Mouse (Mus musculus) bone marrow macrophage, adult 2 months (primary cell): ENCODE data around the gene Ablim1. TPM values are rescaled to one million over a fixed set of nuclear protein-coding genes. Genes with fewer than 3 reads are reported as not detected.

Source experiments
- H3K27ac ChIP-seq: 2 replicates; pipeline ENCODE4 v1.5.1; 2012; ENCODE audit warnings: low read depth, low read length; ENCODE audit not compliant: insufficient read depth
- H3K4me1 ChIP-seq: 2 replicates; pipeline ENCODE4 v1.6.1; 2012; ENCODE audit warnings: low read length; ENCODE audit not compliant: control insufficient read depth, insufficient read depth
- H3K4me3 ChIP-seq: 2 replicates; pipeline ENCODE4 v1.5.1; 2012; ENCODE audit warnings: mild to moderate bottlenecking, low read length, moderate library complexity; ENCODE audit not compliant: insufficient read depth
- CTCF ChIP-seq: IDR thresholded peaks from 2 replicates; pipeline ENCODE4 v1.5.1; 2012; ENCODE audit warnings: low read depth, mild to moderate bottlenecking, low read length, moderate library complexity
- POLR2A ChIP-seq: IDR thresholded peaks from 2 replicates; pipeline ENCODE4 v1.6.1; 2012; ENCODE audit warnings: mild to moderate bottlenecking, low read depth, low read length, borderline replicate concordance
- polyA plus RNA-seq: library from polyadenylated mRNA; stranded (reverse); fragments of >200 nt; gene quantifications from 2 replicates; pipeline ENCODE4 v1.2.4, GENCODE M21; 2012; ENCODE audit not compliant: missing spikeins, insufficient read depth, insufficient read length

Gene Ablim1
- polyA plus RNA-seq, 1 experiment, result 0.25 TPM

- Histone ChIP-seq H3K27ac (no peak overlapping the region), H3K4me1 (no peaks in the 10 kb centered on the region), H3K4me3 (peak overlapping the region; percentile 43)
- TF ChIP-seq CTCF (no peak), POLR2A (no peak)
These were observed 117.5 kb downstream of the Ablim1 start for GRCm38 (mm10) chr19:57197043-57197817.

DNA sequence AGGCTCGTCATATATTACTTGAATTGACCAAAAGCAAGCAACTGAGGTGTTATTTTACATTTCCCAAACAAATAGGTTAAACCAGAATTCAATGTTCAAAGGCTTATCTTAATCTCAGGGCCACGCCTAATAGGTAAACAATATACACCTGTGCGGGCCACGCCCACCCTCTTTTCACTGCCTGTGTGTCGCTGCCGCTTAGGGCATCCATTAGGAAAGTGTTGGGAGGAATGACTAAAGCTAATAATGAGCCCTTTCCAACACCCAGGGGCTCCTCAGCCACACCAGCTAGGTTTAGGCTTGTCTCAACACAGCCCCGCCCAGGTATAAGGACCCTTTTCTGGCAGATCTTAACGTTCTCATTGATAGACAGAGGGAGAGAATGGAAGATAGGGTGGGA is 118.1 kb downstream of the Ablim1 start:
- H3K4me1 ChIP-seq, result no peaks in the 10 kb centered on the region
- no peak overlapping the region for H3K4me3 ChIP-seq
- no peak for TF ChIP-seq POLR2A
- no peak for TF ChIP-seq CTCF
- H3K27ac ChIP-seq, result no peak overlapping the region

DNA sequence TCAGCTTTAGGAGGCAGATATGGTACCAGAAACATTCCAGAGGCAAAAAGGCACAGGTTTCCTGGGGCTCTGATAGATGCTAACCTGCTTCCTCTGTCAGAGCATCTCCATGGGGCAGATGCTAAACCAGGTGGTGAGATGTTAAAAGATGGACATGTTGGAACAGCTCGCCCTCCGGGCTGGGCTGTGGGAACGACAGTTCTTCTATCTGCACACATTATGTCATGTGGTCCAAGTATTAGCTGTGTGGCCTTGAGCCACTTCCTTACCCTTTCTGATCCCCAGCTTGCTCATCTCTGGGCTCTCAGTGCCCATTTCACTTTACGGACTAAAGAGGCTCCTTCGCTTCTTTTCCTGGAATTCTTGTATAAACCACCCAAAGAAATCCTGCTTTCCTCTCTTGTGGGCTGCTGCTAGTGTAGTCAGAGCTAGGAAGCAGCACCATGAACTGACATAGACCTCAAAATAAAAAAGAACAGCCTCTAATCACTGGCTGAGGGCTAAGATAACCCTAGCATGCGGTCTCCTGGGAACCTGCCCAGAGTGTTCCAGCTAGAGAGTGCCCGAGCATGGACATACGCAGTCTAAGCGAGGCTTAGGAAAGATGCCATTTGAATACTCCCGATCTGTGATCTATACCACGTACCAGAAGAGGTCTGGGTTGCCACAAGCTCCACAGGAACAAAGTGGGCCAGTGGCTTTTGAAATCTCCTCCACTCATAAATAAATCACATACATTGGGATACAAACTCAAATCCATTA is 119.4 kb downstream of the Ablim1 start:
- Histone ChIP-seq H3K27ac (no peak overlapping the region), H3K4me3 (no peak overlapping the region), H3K4me1 (no peaks in the 10 kb centered on the region)
- TF ChIP-seq CTCF (no peak), POLR2A (no peak)

DNA sequence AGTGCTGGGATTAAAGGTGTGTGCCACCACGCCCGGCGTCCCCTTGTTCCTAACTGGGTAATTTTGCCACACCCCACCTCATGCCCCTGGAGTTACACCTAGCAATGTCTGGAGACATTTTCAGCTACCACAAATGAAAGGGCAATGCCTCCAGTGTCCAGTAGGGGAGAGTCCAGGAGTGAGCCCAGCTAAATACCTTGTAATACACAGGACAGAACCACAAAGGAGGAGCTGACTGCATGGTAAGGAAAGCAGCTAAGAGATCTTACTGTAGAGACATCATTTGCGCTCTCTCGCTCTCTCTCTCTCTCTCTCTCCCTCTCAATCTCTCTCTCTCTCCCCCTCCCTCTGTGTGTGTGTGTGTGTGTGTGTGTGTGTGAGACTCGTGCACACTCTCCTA is 120.8 kb downstream of the Ablim1 start:
- Histone ChIP-seq H3K4me1 (no peaks in the 10 kb centered on the region), H3K4me3 (no peak overlapping the region), H3K27ac (no peak overlapping the region)
- TF ChIP-seq POLR2A (no peak), CTCF (no peak)

DNA sequence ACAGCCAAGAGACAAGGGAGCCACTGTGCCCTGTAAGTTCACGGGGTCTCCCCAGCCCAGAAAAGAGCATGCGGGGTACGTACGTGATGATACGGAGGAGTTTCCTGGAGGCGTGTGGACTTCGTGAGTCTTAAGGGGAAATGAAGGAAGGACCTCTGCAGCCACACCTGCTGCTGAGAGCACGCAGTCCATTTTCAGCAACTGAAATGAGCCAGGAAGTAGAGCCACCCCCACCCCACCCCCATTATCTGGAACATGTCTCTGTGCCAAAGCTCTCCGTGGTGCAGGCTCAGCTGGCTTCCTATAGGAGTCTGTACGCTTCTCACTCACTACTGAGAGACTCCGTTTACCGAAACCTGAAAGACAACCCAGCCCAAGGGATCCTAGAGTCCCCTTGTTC is 121.3 kb downstream of the Ablim1 start:
- no peak overlapping the region for H3K4me3 ChIP-seq
- no peak overlapping the region for H3K27ac ChIP-seq
- H3K4me1 ChIP-seq, result no peaks in the 10 kb centered on the region
- TF ChIP-seq POLR2A, result no peak
- no peak for TF ChIP-seq CTCF

GRCm38 (mm10) chr19:57191109-57191508 is 123.6 kb downstream of the Ablim1 start:
- H3K4me3 ChIP-seq, result no peak overlapping the region
- no peaks in the 10 kb centered on the region for H3K4me1 ChIP-seq
- H3K27ac ChIP-seq, result no peak overlapping the region
- TF ChIP-seq POLR2A, result no peak
- no peak for TF ChIP-seq CTCF

GRCm38 (mm10) chr19:57189427-57189826 is 125.3 kb downstream of the Ablim1 start:
- H3K27ac ChIP-seq, result no peak overlapping the region
- no peak overlapping the region for H3K4me3 ChIP-seq
- TF ChIP-seq POLR2A, result no peak
- no peak for TF ChIP-seq CTCF
- H3K4me1 ChIP-seq, result no peaks in the 10 kb centered on the region

GRCm38 (mm10) chr19:57188553-57188952 is 126.2 kb downstream of the Ablim1 start:
- H3K4me1 ChIP-seq, result no peaks in the 10 kb centered on the region
- H3K4me3 ChIP-seq, result no peak overlapping the region
- no peak for TF ChIP-seq POLR2A
- TF ChIP-seq CTCF, result no peak
- no peak overlapping the region for H3K27ac ChIP-seq

GRCm38 (mm10) chr19:57185021-57185420 is 129.7 kb downstream of the Ablim1 start:
- H3K4me1 ChIP-seq, result no peaks in the 10 kb centered on the region
- no peak overlapping the region for H3K4me3 ChIP-seq
- no peak overlapping the region for H3K27ac ChIP-seq
- no peak for TF ChIP-seq CTCF
- no peak for TF ChIP-seq POLR2A
